Comparison of ENCODE assay signal across 9 mouse cellular contexts in the genomic region with DNA sequence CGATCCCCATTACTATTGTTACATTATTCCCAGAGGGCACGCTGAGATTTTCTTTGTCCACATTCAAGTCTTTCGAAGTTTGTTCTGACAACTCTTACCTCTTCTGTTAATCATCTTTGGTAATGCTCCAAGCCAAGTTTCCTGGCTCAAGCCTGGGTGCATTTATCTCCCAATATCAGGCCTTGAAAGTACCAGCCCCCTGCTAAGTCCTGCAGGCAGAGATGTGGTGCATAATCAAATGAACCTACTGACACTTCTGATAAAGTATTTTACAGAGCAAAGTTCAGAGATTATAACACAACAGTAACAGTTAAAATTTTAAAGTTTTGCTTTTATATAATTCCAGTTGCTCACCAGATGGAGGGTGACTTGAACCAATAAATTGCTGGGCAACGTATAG. TPM values are rescaled to one million over a fixed set of nuclear protein-coding genes. Genes with fewer than 3 reads are reported as not detected.
DNase-seq lines count a peak whose midpoint lies in the region; ATAC-seq and TF ChIP-seq lines count a peak whose summit lies in the region.
"Had no signal": no experiment of that assay in that cellular context is flagged by ENCODE, and none has a peak within 500 bp of the region (broad histone marks: within the 10 kb centered on the region; RNA-seq: fewer than 3 reads in every experiment).

No protein-coding gene starts in this region.

- ATAC-seq in kidney, postnatal 0 days (replicated peaks; ENCODE audit: low FRiP score, low read depth): no peak
- ATAC-seq in embryonic facial prominence, embryonic 15.5 days (ENCODE audit: insufficient number of reproducible peaks, low FRiP score, low TSS enrichment, low read depth): no peak
- ATAC-seq in limb, embryonic 12.5 days (ENCODE audit: insufficient number of reproducible peaks, insufficient read depth, low FRiP score, low TSS enrichment, low read depth): no peak
- no peak for ATAC-seq in neural tube, embryonic 13.5 days (ENCODE audit: low read depth)
- ATAC-seq in megakaryocyte, adult 5-6 weeks (ENCODE audit: poor library complexity, severe bottlenecking): no peak

- no peak overlapping the region for H3K27ac ChIP-seq in kidney, postnatal 0 days
- no peak overlapping the region for H3K27ac ChIP-seq in embryonic facial prominence, embryonic 15.5 days (replicated peaks)
- no peak overlapping the region for H3K27ac ChIP-seq in limb, embryonic 12.5 days
- H3K27ac ChIP-seq in neural tube, embryonic 13.5 days (replicated peaks): no peak overlapping the region
- H3K27ac ChIP-seq: macrophage had no signal

- TF ChIP-seq CTCF in kidney, postnatal 0 days (IDR thresholded peaks at IDR 0.05; ENCODE audit: low read depth): no peak

- no peak for DNase-seq in kidney, postnatal 0 days (ENCODE audit: low spot score)
- no peak for DNase-seq in kidney, postnatal 25 days
- no peak for DNase-seq in adrenal gland, postnatal 4 days (ENCODE audit: low spot score in 2 of 2)
- DNase-seq in right cerebral cortex, postnatal 14 days: no peak

- WGBS in kidney, postnatal 0 days: 33% methylated on average over 4 of the region's 4 CpGs
- 21% methylated on average over 4 of the region's 4 CpGs for WGBS in embryonic facial prominence, embryonic 15.5 days
- 37% methylated on average over 4 of the region's 4 CpGs for WGBS in limb, embryonic 12.5 days
- 28% methylated on average over 4 of the region's 4 CpGs for WGBS in neural tube, embryonic 13.5 days

- H3K27me3 ChIP-seq in kidney, postnatal 0 days (ENCODE audit: insufficient read depth, low read length): no peaks in the 10 kb centered on the region
- H3K27me3 ChIP-seq in embryonic facial prominence, embryonic 15.5 days: no peaks in the 10 kb centered on the region
- no peaks in the 10 kb centered on the region for H3K27me3 ChIP-seq in limb, embryonic 12.5 days
- no peaks in the 10 kb centered on the region for H3K27me3 ChIP-seq in neural tube, embryonic 13.5 days

- H3K9me3 ChIP-seq in kidney, postnatal 0 days (replicated peaks; ENCODE audit: low read length): no peaks in the 10 kb centered on the region
- no peaks in the 10 kb centered on the region for H3K9me3 ChIP-seq in embryonic facial prominence, embryonic 15.5 days (replicated peaks)
- H3K9me3 ChIP-seq in limb, embryonic 12.5 days: no peaks in the 10 kb centered on the region
- no peaks in the 10 kb centered on the region for H3K9me3 ChIP-seq in neural tube, embryonic 13.5 days

- H3K4me1 ChIP-seq in kidney, postnatal 0 days (replicated peaks; ENCODE audit: insufficient read depth, low read length): peaks cover 3% of the 10 kb centered on the region; the same call in 1 of the 2 replicates
- peaks cover 17% of the 10 kb centered on the region for H3K4me1 ChIP-seq in embryonic facial prominence, embryonic 15.5 days
- H3K4me1 ChIP-seq in limb, embryonic 12.5 days (replicated peaks): peaks cover 8% of the 10 kb centered on the region
- peaks cover 18% of the 10 kb centered on the region for H3K4me1 ChIP-seq in neural tube, embryonic 13.5 days (replicated peaks)

- no peaks in the 10 kb centered on the region for H3K36me3 ChIP-seq in kidney, postnatal 0 days (ENCODE audit: insufficient read depth, low read length)
- H3K36me3 ChIP-seq in embryonic facial prominence, embryonic 15.5 days: no peaks in the 10 kb centered on the region
- H3K36me3 ChIP-seq in limb, embryonic 12.5 days: no peaks in the 10 kb centered on the region
- no peaks in the 10 kb centered on the region for H3K36me3 ChIP-seq in neural tube, embryonic 13.5 days

- H3K9ac ChIP-seq in kidney, postnatal 0 days (ENCODE audit: low read depth, low read length): no peak overlapping the region
- H3K9ac ChIP-seq in embryonic facial prominence, embryonic 15.5 days: no peak overlapping the region
- H3K9ac ChIP-seq in limb, embryonic 12.5 days (replicated peaks): peak overlapping the region; percentile 53; the same call in 1 of the 2 replicates
- peak overlapping the region; percentile 55 for H3K9ac ChIP-seq in neural tube, embryonic 13.5 days

- H3K4me3 ChIP-seq in kidney, postnatal 0 days (replicated peaks; ENCODE audit: low read depth, low read length): peak overlapping the region; percentile 39; the same call in 1 of the 2 replicates
- H3K4me3 ChIP-seq in embryonic facial prominence, embryonic 15.5 days (replicated peaks): peak overlapping the region; percentile 76
- peak overlapping the region; percentile 59 for H3K4me3 ChIP-seq in limb, embryonic 12.5 days (replicated peaks)
- H3K4me3 ChIP-seq in neural tube, embryonic 13.5 days: peak overlapping the region; percentile 59

- H3K4me2 ChIP-seq in kidney, postnatal 0 days (ENCODE audit: low read length): peak overlapping the region; percentile 78
- H3K4me2 ChIP-seq in embryonic facial prominence, embryonic 15.5 days (replicated peaks): peak overlapping the region; percentile 56
- peak overlapping the region; percentile 59 for H3K4me2 ChIP-seq in limb, embryonic 12.5 days
- H3K4me2 ChIP-seq in neural tube, embryonic 13.5 days: peak overlapping the region; percentile 68

RNA-seq across cellular contexts. Expression of gene Hist1h2bl, which starts 4.2 kb away (rescaled TPM):
- polyA plus RNA-seq in kidney, postnatal 0 days (2015; fragmentation: Nextera tagmentation; extraction: Ambion mirVana): 2.1 and 3.7 TPM in 2 replicates
- polyA plus RNA-seq in embryonic facial prominence, embryonic 15.5 days (2015; fragmentation: Nextera tagmentation; extraction: Ambion mirVana): 0.60 and 2.0 TPM in 2 replicates
- polyA plus RNA-seq in limb, embryonic 12.5 days (2016; fragmentation: Nextera tagmentation; extraction: Ambion mirVana): 4.6 and 6.2 TPM in 2 replicates
- 1.4 and 1.5 TPM in 2 replicates for polyA plus RNA-seq in neural tube, embryonic 13.5 days (2015; fragmentation: Nextera tagmentation; extraction: Ambion mirVana)
- total RNA-seq in adrenal gland, postnatal 4 days (2021): 100 to 1,000 TPM; 453 to 539 TPM
- 262 and 280 TPM in 2 replicates for total RNA-seq in megakaryocyte, adult 5-6 weeks (2015)
- total RNA-seq in megakaryocyte, adult 5-6 weeks (2017): 409 and 426 TPM in 2 replicates
- polyA plus RNA-seq: macrophage had no signal

RNA-seq across cellular contexts. Expression of gene Hist1h2ai, which starts 4.5 kb away (rescaled TPM):
- 21.2 and 27.1 TPM in 2 replicates for polyA plus RNA-seq in kidney, postnatal 0 days (2015; fragmentation: Nextera tagmentation; extraction: Ambion mirVana)
- 6.9 and 13.7 TPM in 2 replicates for polyA plus RNA-seq in embryonic facial prominence, embryonic 15.5 days (2015; fragmentation: Nextera tagmentation; extraction: Ambion mirVana)
- polyA plus RNA-seq in limb, embryonic 12.5 days (2016; fragmentation: Nextera tagmentation; extraction: Ambion mirVana): 55.1 and 62.4 TPM in 2 replicates
- polyA plus RNA-seq in neural tube, embryonic 13.5 days (2015; fragmentation: Nextera tagmentation; extraction: Ambion mirVana): 5.9 TPM in 1 of 2 replicates, not detected in the other
- total RNA-seq in adrenal gland, postnatal 4 days (2021): 100 to 1,000 TPM; 319 to 362 TPM
- total RNA-seq in megakaryocyte, adult 5-6 weeks (2015): 5.0 and 7.6 TPM in 2 replicates
- total RNA-seq in megakaryocyte, adult 5-6 weeks (2017): 3,924 and 4,338 TPM in 2 replicates
- polyA plus RNA-seq: macrophage had no signal

RNA-seq across cellular contexts. Expression of gene Hist1h3h, which starts 5.8 kb away (rescaled TPM):
- polyA plus RNA-seq in kidney, postnatal 0 days (2015; fragmentation: Nextera tagmentation; extraction: Ambion mirVana): 5.6 and 7.2 TPM in 2 replicates
- 6.6 and 7.1 TPM in 2 replicates for polyA plus RNA-seq in embryonic facial prominence, embryonic 15.5 days (2015; fragmentation: Nextera tagmentation; extraction: Ambion mirVana)
- polyA plus RNA-seq in limb, embryonic 12.5 days (2016; fragmentation: Nextera tagmentation; extraction: Ambion mirVana): 16.0 and 36.8 TPM in 2 replicates
- 2.7 and 3.3 TPM in 2 replicates for polyA plus RNA-seq in neural tube, embryonic 13.5 days (2015; fragmentation: Nextera tagmentation; extraction: Ambion mirVana)
- 100 to 1,000 TPM; 643 to 717 TPM for total RNA-seq in adrenal gland, postnatal 4 days (2021)
- total RNA-seq in megakaryocyte, adult 5-6 weeks (2015): 37.0 and 141 TPM in 2 replicates
- 82.6 and 194 TPM in 2 replicates for total RNA-seq in megakaryocyte, adult 5-6 weeks (2017)
- polyA plus RNA-seq: macrophage had no signal

RNA-seq across cellular contexts. Expression of gene Hist1h2bm, which starts 10.1 kb away (rescaled TPM):
- 2.1 and 2.4 TPM in 2 replicates for polyA plus RNA-seq in kidney, postnatal 0 days (2015; fragmentation: Nextera tagmentation; extraction: Ambion mirVana)
- polyA plus RNA-seq in embryonic facial prominence, embryonic 15.5 days (2015; fragmentation: Nextera tagmentation; extraction: Ambion mirVana): 1.8 and 4.1 TPM in 2 replicates
- 8.4 and 8.9 TPM in 2 replicates for polyA plus RNA-seq in limb, embryonic 12.5 days (2016; fragmentation: Nextera tagmentation; extraction: Ambion mirVana)
- polyA plus RNA-seq in neural tube, embryonic 13.5 days (2015; fragmentation: Nextera tagmentation; extraction: Ambion mirVana): 1.2 and 1.4 TPM in 2 replicates
- total RNA-seq in adrenal gland, postnatal 4 days (2021): 100 to 1,000 TPM; 142 to 169 TPM
- 139 and 162 TPM in 2 replicates for total RNA-seq in megakaryocyte, adult 5-6 weeks (2015)
- total RNA-seq in megakaryocyte, adult 5-6 weeks (2017): 615 and 635 TPM in 2 replicates
- polyA plus RNA-seq: macrophage had no signal

RNA-seq across cellular contexts. Expression of gene Olfr1359, which starts 13.8 kb away (rescaled TPM):
- not detected in 2 replicates for polyA plus RNA-seq in kidney, postnatal 0 days (2015; fragmentation: Nextera tagmentation; extraction: Ambion mirVana)
- 0.05 and 0.27 TPM in 2 replicates for polyA plus RNA-seq in embryonic facial prominence, embryonic 15.5 days (2015; fragmentation: Nextera tagmentation; extraction: Ambion mirVana)
- polyA plus RNA-seq in limb, embryonic 12.5 days (2016; fragmentation: Nextera tagmentation; extraction: Ambion mirVana): not detected in 2 replicates
- polyA plus RNA-seq in neural tube, embryonic 13.5 days (2015; fragmentation: Nextera tagmentation; extraction: Ambion mirVana): not detected in 2 replicates
- not detected for total RNA-seq in adrenal gland, postnatal 4 days (2021)
- not detected in 2 replicates for total RNA-seq in megakaryocyte, adult 5-6 weeks (2015)
- not detected in 2 replicates for total RNA-seq in megakaryocyte, adult 5-6 weeks (2017)
- polyA plus RNA-seq: macrophage had no signal

Comparison
In these comparisons a context has a peak if more than half of its experiments do, and no peak if none do; other contexts are left out.
1. H3K9ac ChIP-seq: peak in limb, embryonic 12.5 days (single experiment) and neural tube, embryonic 13.5 days (single experiment); none in kidney, postnatal 0 days (single experiment) and embryonic facial prominence, embryonic 15.5 days (single experiment).
2. Peak in every context shown above with its lines, with median percentiles within 50 percentile points of each other: H3K4me2 ChIP-seq and H3K4me3 ChIP-seq.